Mouse (Mus musculus) lung, adult 2 months (tissue): ENCODE results near the gene 1500015O10Rik. TPM values are rescaled to one million over a fixed set of nuclear protein-coding genes. Genes with fewer than 3 reads are reported as not detected.

ENCODE experiments used
- DNase-seq: peaks from one replicate; pipeline ENCODE4 v3.0.0; 2022
- H3K4me1 ChIP-seq: fragments of 200-500 bp; 2 replicates; pipeline ENCODE4 v1.6.1; 2011; ENCODE audit warnings: low read length; ENCODE audit not compliant: control insufficient read depth, insufficient read depth
- H3K4me3 ChIP-seq: fragments of 200-500 bp; replicated peaks from 2 replicates; pipeline ENCODE3; 2011; ENCODE audit warnings: low read depth, mild to moderate bottlenecking, control low read depth, low read length; ENCODE audit errors: extremely low read depth
- CTCF ChIP-seq: fragments of 200-500 bp; IDR thresholded peaks from 2 replicates; pipeline ENCODE4 v1.5.1; 2011; ENCODE audit warnings: mild to moderate bottlenecking, low read length, control low read depth; ENCODE audit not compliant: insufficient read depth
- POLR2A ChIP-seq: fragments of 200-500 bp; IDR thresholded peaks from 2 replicates; pipeline ENCODE4 v1.6.1; 2011; ENCODE audit warnings: low read depth, mild to moderate bottlenecking, control low read depth, low read length, borderline replicate concordance; ENCODE audit errors: extremely low read depth
- WGBS: fragments of 180-500 bp; shearing (Covaris S2); methylation state at CpG from one replicate; pipeline ENCODE4 v1.1.7; 2018; 5-methylcytosine and 5-hydroxymethylcytosine counted together
- polyA plus RNA-seq: library from polyadenylated mRNA; depleted of rRNA; stranded (reverse); fragments of >200 nt; gene quantifications from 2 replicates; pipeline ENCODE4 v1.2.3, GENCODE M21; 2012; rRNA removed

1500015O10Rik gene
- 0.84 and 1.3 TPM in 2 replicates for polyA plus RNA-seq

DNA sequence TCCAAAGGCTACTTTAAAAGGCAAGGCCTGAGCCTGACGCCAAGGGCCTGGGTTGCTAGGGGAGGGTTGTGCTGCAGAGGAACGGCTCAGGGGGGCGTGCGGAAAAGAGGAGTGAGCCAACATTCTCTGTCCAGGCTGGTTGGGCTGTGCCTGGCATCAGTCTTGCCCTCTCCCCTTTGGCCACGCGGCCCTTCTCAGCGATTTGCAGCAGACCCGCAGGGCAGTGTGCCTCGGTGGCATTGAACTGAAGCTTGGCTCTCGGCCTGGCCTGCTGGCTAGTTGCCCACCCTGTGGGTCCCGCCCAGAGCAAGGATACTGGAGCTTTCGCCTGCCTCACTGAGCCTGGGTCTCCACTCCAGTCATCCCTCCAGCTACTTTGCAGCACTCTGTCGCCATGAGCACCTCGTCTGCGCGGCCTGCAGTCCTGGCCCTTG is at the start of gene 1500015O10Rik:
Gene 1500015O10Rik (plus strand): TSS at position 112 of the 434 bp plus-strand sequence.
- peak; percentile 17 for DNase-seq
- WGBS = 53% methylated on average over 16 of the region's 16 CpGs
- TF ChIP-seq CTCF = no peak
- Histone ChIP-seq H3K4me1 (peaks cover 3% of the 10 kb centered on the region; the same call in 1 of the 2 replicates), H3K4me3 (no peak within 1 kb of the TSS)

DNA sequence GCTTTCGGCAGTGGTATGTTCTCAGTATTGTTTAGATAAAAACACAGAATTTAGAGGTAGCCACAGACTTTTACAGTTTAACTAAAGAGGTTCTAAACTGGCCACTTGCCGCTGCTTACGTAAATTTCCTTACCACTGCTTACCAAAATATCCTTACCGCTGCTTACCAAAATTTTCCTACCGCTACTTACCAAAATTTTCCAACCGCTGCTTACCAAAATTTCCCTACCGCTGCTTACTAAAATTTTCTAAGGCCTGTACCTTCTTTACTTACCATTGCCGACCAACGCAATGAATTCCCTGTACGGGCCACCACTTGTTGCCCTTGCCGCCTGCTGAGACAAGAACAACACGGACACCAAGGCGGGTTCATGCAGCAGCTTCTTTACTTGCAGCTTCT is 40.4 kb upstream of the 1500015O10Rik start:
- DNase-seq = no peak
- H3K4me1 ChIP-seq = no peaks in the 10 kb centered on the region
- TF ChIP-seq POLR2A (no peak), CTCF (no peak)
- no peak overlapping the region for H3K4me3 ChIP-seq
- 93% methylated on average over 13 of the region's 13 CpGs for WGBS

DNA sequence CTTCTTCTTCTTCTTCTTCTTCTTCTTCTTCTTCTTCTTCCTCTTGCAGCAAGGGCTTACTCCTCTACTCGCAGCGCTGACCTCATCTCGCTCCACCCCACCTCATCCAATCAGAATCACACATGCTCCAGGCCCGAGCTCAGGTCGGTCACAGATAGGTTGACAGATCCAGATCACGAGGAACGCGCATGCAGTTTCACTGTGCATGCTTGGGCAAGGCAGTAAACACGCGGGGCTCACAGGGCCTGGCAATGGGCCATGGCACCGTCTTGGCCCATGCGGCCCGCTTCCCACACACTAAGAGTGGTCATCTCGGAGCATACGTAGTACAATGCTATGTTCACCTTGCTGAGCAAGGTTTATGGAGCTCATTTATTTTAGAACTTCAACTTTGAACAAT is 39.9 kb upstream of the 1500015O10Rik start:
- no peak overlapping the region for H3K4me3 ChIP-seq
- WGBS = 94% methylated on average over 15 of the region's 15 CpGs
- no peak for DNase-seq
- no peaks in the 10 kb centered on the region for H3K4me1 ChIP-seq
- TF ChIP-seq CTCF (no peak), POLR2A (no peak)

DNA sequence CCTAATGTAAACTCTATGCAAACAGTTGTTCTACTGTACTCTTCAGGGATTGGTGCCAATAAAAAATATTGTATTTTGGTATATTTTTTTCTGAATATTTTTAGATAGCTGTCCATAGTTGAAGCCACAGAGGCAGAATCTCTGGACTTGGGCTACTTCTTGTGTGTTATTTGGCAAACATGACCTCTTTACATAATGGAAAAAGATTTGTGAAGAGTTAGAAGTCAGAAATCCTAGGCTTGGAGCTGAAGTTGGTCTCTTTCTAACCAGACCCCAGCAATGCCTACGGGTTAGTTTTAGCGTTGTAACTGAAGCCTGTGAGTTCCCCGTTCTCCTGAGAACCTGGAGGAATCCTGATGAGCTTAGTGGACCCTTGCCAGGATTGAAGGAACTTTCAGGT is 36.3 kb upstream of the 1500015O10Rik start:
- no peak for TF ChIP-seq POLR2A
- TF ChIP-seq CTCF = no peak
- no peaks in the 10 kb centered on the region for H3K4me1 ChIP-seq
- 61% methylated on average over 3 of the region's 3 CpGs for WGBS
- DNase-seq = no peak
- H3K4me3 ChIP-seq = no peak overlapping the region

DNA sequence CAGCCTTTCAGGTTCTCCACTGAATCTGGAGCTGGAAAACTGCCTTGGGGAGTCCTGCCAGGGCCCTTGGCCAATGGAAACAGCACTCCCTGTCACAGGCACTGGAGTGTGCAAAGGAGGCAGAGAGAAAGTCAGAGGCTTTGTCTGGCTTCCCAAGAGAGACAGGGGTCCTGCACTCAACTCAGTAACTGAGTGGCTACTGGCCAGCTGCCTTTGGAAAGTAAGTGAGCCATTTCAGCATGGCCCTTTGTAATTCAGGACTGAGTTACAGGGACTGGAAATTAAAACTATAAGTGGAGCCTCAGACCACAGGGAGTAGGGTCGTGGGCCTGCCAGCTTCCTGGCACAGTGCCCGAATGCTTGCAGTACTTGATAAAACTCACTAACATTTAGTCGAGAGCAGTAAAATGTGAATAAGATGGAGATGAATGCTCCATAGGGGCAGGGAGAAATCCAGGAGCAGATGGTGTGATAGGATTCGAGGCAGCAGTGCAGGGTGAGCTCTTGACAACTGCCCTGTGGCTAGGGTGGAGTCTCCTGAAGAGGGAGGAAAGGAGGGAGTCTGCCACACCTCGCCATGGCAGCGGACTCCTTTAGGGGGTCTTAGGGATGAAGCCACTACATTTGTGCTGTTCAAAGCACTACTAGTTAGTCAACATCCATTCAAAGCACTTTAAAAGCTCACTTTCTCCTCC is 35.4 kb upstream of the 1500015O10Rik start:
- 24% methylated on average over 6 of the region's 6 CpGs for WGBS
- DNase-seq = peak; percentile 34

DNA sequence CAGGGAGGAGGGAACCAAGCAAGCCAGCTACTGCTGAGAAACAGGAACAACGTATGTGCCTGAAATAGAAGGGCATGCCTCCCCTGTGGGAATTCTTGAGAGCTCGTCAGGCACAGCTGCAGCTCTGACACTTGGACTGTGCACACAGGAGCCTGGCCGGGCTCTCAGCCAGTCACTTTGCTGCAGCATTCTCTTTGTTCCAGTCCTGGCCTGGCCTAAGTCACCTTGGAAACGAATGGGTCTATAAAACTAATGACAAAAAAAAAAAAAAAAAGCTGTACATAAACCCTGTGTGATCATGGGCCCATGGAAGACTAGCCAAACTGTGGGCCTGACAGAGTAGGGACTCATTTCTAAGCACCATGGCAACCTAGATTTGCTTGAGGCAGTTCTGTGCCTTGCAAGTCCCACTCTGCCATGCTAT is 31.8 kb upstream of the 1500015O10Rik start:
- TF ChIP-seq POLR2A = no peak
- TF ChIP-seq CTCF = no peak
- H3K4me3 ChIP-seq = no peak overlapping the region
- 19% methylated on average over 4 of the region's 4 CpGs for WGBS
- no peaks in the 10 kb centered on the region for H3K4me1 ChIP-seq
- DNase-seq = no peak

More for the DNA sequence above, 35.4 kb upstream of the 1500015O10Rik start:
- Histone ChIP-seq H3K4me3 (no peak overlapping the region), H3K4me1 (no peaks in the 10 kb centered on the region)
- no peak for TF ChIP-seq POLR2A
- TF ChIP-seq CTCF = no peak

DNA sequence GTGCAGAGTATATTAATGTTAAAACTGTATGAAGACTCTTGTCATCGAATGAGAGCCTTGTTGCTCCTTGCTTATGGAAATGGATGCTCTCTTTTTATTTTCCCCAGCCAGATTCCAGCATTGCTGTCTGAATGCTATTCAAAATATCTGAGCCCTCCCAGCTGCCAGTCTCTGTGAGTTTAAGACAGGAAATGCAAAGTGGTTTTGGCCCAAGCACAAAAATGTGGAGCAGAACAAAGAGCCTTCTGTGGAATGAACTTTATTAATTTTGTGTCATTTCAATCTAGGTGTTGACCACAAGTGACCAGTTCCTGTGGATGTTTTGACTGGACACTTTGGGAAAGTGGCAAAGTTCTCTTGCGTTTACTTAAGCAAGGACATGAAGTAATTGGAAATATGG is 15.6 kb upstream of the 1500015O10Rik start:
- no peak for DNase-seq
- WGBS = 36% methylated on average over 2 of the region's 2 CpGs
- TF ChIP-seq CTCF = no peak
- no peak for TF ChIP-seq POLR2A
- Histone ChIP-seq H3K4me1 (no peaks in the 10 kb centered on the region), H3K4me3 (no peak overlapping the region)

DNA sequence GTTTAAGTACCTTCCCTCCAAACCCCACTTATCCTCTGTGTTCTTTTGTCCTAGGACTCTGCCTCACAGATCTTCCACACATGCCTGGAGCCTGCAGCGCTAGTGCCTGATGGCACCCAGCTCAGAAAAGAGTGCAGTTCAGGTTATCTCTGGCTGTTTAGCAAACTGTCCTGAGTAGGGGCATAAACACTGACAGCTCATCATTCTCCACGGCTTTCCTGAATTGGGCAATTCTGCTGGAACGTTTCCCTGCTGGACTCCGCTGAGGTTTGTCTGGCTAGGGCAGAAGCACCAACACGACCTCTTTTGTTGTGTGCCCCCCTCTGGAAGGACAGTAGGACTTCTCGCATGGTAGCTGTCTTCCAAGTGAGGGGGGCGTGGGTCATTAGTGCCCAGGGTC is 12.4 kb upstream of the 1500015O10Rik start:
- no peak for TF ChIP-seq CTCF
- 58% methylated on average over 7 of the region's 7 CpGs for WGBS
- Histone ChIP-seq H3K4me1 (no peaks in the 10 kb centered on the region), H3K4me3 (no peak overlapping the region)
- DNase-seq = peak; percentile 14

DNA sequence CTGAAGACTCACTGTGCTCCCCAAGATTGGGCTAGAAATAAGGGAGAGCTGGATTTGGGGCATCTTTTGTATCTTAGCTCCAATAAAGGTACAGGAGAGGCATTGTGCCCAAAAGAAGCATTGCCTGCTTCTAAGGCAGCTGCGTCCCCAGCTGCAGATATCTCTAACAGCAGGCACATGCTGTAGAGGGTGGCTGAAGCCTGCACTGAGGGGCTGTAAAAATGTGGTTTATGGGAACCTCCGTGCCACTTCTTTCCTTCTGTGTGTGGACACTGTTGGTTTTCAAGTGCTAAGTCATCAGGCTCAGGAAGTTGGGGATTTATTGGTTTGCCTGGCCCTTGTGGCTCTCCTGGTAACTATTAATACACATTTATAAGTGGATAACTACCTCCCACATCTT is 11.6 kb upstream of the 1500015O10Rik start:
- no peak for DNase-seq
- Histone ChIP-seq H3K4me1 (no peaks in the 10 kb centered on the region), H3K4me3 (no peak overlapping the region)
- TF ChIP-seq CTCF = no peak
- no peak for TF ChIP-seq POLR2A
- WGBS = 69% methylated on average over 2 of the region's 2 CpGs

DNA sequence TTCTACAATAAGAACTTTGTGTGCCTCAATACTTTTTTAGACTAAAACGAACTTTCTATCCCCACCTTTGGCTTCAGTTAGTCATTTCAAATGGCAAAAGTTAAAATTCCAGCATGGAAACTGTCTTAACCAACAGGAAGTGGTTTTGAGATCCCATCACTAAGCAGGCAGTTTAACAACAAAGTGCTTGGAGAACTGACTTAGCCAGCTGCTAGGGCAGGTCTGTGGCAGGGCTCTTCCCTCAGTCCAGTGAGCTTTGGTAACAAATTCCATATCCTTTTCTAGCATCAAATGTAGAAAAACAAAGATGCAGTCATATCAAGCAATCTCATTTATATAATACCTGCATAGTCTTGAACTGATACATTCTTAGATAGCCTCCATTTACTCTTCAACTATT is 7.9 kb upstream of the 1500015O10Rik start:
- no peak overlapping the region for H3K4me3 ChIP-seq
- no peaks in the 10 kb centered on the region for H3K4me1 ChIP-seq
- TF ChIP-seq POLR2A = no peak
- no peak for TF ChIP-seq CTCF
- WGBS = 55% methylated on average over 1 of the region's 1 CpGs
- DNase-seq = no peak
